8 mouse cellular contexts compared by ENCODE assay signal in the genomic region with DNA sequence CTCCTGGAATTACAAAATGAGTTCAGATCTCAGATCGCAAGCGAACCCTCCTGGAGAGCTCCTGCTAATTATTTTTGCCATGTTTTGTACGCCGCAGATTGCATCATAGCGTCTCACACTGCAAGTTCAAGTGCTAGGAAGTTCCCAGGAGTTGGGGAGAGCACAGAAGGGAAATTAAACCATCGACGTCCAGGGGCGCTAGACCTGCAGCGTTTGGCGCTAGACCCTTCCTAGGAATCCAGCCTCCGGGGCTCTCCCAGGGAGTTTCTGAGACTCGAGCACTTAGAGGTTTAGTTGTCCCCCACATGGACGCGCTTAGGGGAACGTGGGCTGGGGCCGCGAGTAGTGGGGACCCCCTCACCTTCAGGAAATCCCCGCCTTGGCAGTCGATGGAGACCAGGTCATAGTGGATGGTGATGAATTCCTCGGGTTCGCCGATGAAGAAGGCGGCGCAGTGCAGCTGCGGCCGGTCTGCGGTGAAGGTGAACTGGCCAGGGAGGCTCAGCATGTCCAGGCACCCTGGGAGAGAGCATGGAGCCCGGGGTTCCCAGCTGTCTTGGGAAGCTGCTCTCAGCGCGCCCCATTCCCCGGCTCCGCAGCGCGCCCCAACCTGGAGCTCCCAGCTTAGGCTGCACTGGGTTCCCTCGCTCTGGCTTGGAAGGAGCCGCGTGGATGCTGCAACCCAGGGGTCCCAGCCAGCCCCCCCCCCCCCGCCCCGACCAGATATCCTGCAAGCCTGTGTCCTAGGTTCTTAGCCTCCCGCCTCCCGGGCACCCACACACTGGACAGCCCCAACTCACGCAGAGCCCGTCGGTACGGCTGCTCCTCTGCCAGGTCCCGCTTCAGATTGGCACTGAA. TPM values are rescaled to one million over a fixed set of nuclear protein-coding genes. Genes with fewer than 3 reads are reported as not detected.
DNase-seq lines count a peak whose midpoint lies in the region; ATAC-seq and TF ChIP-seq lines count a peak whose summit lies in the region.

No protein-coding gene starts in this region.

- H3K27me3 ChIP-seq in heart, embryonic 13.5 days (replicated peaks): peaks cover 57% of the 10 kb centered on the region
- peaks cover 65% of the 10 kb centered on the region for H3K27me3 ChIP-seq in liver, embryonic 15.5 days

- no peak for ATAC-seq in heart, embryonic 13.5 days (ENCODE audit: extremely low read depth, insufficient number of reproducible peaks, low FRiP score, low TSS enrichment)
- ATAC-seq in liver, embryonic 15.5 days (ENCODE audit: insufficient read depth): no peak

- peaks cover 14% of the 10 kb centered on the region for H3K4me1 ChIP-seq in heart, embryonic 13.5 days
- H3K4me1 ChIP-seq in liver, embryonic 15.5 days (replicated peaks): no peaks in the 10 kb centered on the region

- peak overlapping the region; percentile 75 for H3K9ac ChIP-seq in heart, embryonic 13.5 days
- no peak overlapping the region for H3K9ac ChIP-seq in liver, embryonic 15.5 days

- under 1% methylated on average over 45 of the region's 46 CpGs for WGBS in heart, embryonic 13.5 days
- 3% methylated on average over 46 of the region's 46 CpGs for WGBS in liver, embryonic 15.5 days (ENCODE audit: insufficient replicate concordance)

- peak; percentile 31 for DNase-seq in kidney, postnatal 10 days
- no peak for DNase-seq in kidney, adult 8-10 months
- peak; percentile 70 for DNase-seq in brain, embryonic 14.5 days (ENCODE audit: low read depth)
- peak; percentile 21 for DNase-seq in retina, postnatal 7 days (ENCODE audit: low read depth, low spot score)
- no peak for DNase-seq in MN1 (ENCODE audit: low spot score)
- DNase-seq in gastrocnemius, adult 18-20 months (ENCODE audit: low spot score): no peak

- peak overlapping the region; percentile 91 for H3K4me2 ChIP-seq in heart, embryonic 13.5 days
- H3K4me2 ChIP-seq in liver, embryonic 15.5 days: peak overlapping the region; percentile 40

- no peaks in the 10 kb centered on the region for H3K36me3 ChIP-seq in heart, embryonic 13.5 days
- no peaks in the 10 kb centered on the region for H3K36me3 ChIP-seq in liver, embryonic 15.5 days (replicated peaks)

- no peak overlapping the region for H3K27ac ChIP-seq in heart, embryonic 13.5 days (replicated peaks)
- no peak overlapping the region for H3K27ac ChIP-seq in liver, embryonic 15.5 days (replicated peaks)

- peak overlapping the region; percentile 58 for H3K4me3 ChIP-seq in heart, embryonic 13.5 days
- H3K4me3 ChIP-seq in liver, embryonic 15.5 days (replicated peaks): no peak overlapping the region

- no peaks in the 10 kb centered on the region for H3K9me3 ChIP-seq in heart, embryonic 13.5 days
- no peaks in the 10 kb centered on the region for H3K9me3 ChIP-seq in liver, embryonic 15.5 days (replicated peaks)

- TF ChIP-seq POLR2A in brain, embryonic 14.5 days (IDR thresholded peaks at IDR 0.05; ENCODE audit: borderline replicate concordance, extremely low read depth, insufficient read depth, insufficient read length, poor library complexity, severe bottlenecking): no peak

- TF ChIP-seq CTCF in brain, embryonic 14.5 days (IDR thresholded peaks at IDR 0.05; ENCODE audit: borderline replicate concordance, extremely low read depth, insufficient read depth, insufficient read length): peak; percentile 59

RNA-seq across cellular contexts. Expression of gene Crhbp, which starts 1.1 kb away (rescaled TPM):
- 1.8 and 3.2 TPM in 2 replicates for polyA plus RNA-seq in brain, embryonic 14.5 days (2012; rRNA removed)
- polyA plus RNA-seq in heart, embryonic 13.5 days (2015; fragmentation: Nextera tagmentation; extraction: Ambion mirVana): 0.13 and 0.14 TPM in 2 replicates
- polyA plus RNA-seq in liver, embryonic 15.5 days (2015; fragmentation: Nextera tagmentation; extraction: Ambion mirVana): 0.16 and 0.18 TPM in 2 replicates
- total RNA-seq in gastrocnemius, adult 18-20 months (2021): not detected

RNA-seq across cellular contexts. Expression of gene S100z, which starts 34.9 kb away (rescaled TPM):
- not detected in 2 replicates for polyA plus RNA-seq in brain, embryonic 14.5 days (2012; rRNA removed)
- not detected in 2 replicates for polyA plus RNA-seq in heart, embryonic 13.5 days (2015; fragmentation: Nextera tagmentation; extraction: Ambion mirVana)
- not detected in 2 replicates for polyA plus RNA-seq in liver, embryonic 15.5 days (2015; fragmentation: Nextera tagmentation; extraction: Ambion mirVana)
- under 1 TPM in 1 of 2 experiments, not detected in 1; 0.69 TPM for total RNA-seq in gastrocnemius, adult 18-20 months (2021)

Comparison
In these comparisons a context has a peak if more than half of its experiments do, and no peak if none do; other contexts are left out.
1. DNase-seq: peak in kidney, postnatal 10 days (single experiment), brain, embryonic 14.5 days (single experiment) and retina, postnatal 7 days (single experiment); none in kidney, adult 8-10 months (0 of 2), MN1 (single experiment) and gastrocnemius, adult 18-20 months (single experiment).